Mouse (Mus musculus) pancreas, adult 10 weeks (tissue): ENCODE data around the gene Sox21. TPM values are rescaled to one million over a fixed set of nuclear protein-coding genes. Genes with fewer than 3 reads are reported as not detected.

Experiments used
- polyA plus RNA-seq: library from polyadenylated mRNA; stranded (reverse); fragments of 350-450 nt; fragmentation: Illumina TruSeq; extraction: RNeasy Lipid Tissue Mini Kit (QIAGEN cat#74804); gene quantifications from one replicate; pipeline ENCODE4 v1.2.3, GENCODE M21; 2015; ENCODE audit warnings: low read depth, low replicate concordance; ENCODE audit not compliant: insufficient read depth

Sox21 gene
- not detected for polyA plus RNA-seq

DNA sequence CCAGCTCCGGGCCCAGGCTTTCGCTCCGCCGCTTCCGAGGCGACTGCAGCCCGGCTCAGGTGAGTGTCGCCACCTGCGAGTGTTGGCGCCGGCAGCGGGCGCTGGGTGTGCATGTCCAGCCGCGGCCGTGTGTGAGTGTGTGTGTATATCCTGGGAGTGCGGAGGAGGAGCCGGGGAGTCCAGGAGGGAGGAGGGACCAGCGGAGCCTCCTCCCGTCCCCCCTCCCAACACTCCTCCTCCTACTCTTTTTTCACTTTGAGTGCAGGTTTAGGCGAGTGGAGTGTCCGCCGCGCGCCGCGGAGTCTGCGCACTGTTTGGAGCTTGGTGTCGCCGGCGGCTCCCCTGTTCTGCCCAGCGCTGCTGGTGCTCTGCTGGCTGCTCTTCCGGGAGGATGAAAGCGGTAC, at the start of gene Sox21:
Sox21 (minus strand) TSS at position 145 of the 404 bp plus-strand sequence.

DNA sequence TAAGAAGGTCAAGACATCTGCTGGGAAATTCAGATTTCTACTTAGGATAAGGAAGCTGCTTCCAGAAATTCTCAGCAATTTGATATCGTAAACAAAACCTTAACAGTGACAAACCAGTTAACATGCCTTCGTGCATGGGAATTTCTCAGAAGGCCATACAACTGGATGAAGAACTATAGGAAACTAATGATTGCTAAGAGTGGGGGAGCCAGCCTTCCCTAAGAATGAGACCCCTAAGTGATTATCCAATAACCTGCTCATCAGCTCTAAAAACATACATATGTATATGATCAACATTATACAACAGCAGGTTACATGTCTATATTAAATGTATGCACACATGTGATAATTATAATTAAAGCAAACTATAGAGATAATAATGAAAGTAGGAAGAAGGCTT, 29.8 kb upstream of the Sox21 start, which contains the start of gene Gm9376:
Gm9376 (plus strand) TSS at position 301 of the 400 bp plus-strand sequence.

Other genes starting within 250 kb of the Sox21 start
- not detected for gene Dct, start 184.8 kb downstream of the Sox21 start, polyA plus RNA-seq
- gene Tgds, start 104.3 kb downstream of the Sox21 start, polyA plus RNA-seq = 9.3 TPM
- gene Gpr180, start 99.9 kb downstream of the Sox21 start, polyA plus RNA-seq = 10.8 TPM
- gene Gm9376, start 29.9 kb upstream of the Sox21 start, polyA plus RNA-seq = not detected